Mouse (Mus musculus) forebrain, embryonic 16.5 days (tissue): ENCODE measurements around the gene Stk11. TPM values are rescaled to one million over a fixed set of nuclear protein-coding genes. Genes with fewer than 3 reads are reported as not detected.

ENCODE experiments used
- ATAC-seq: fragments of 200-750 bp; cut with Nextera tagmentation; 2 replicates; pipeline ENCODE4 v1.8.0; 2017; ENCODE audit warnings: mild to moderate bottlenecking, moderate library complexity
- H3K27ac ChIP-seq: fragments of 300-500 bp; sonication (generic); 2 replicates; pipeline ENCODE4 v1.5.1; 2014; ENCODE audit warnings: low read length, control low read depth
- H3K27me3 ChIP-seq: fragments of 300-500 bp; sonication (generic); replicated peaks from 2 replicates; pipeline ENCODE4 v1.6.1; 2014; ENCODE audit warnings: low read length; ENCODE audit not compliant: control insufficient read depth, insufficient read depth
- H3K36me3 ChIP-seq: fragments of 300-500 bp; sonication (generic); 2 replicates; pipeline ENCODE4 v1.6.1; 2014; ENCODE audit not compliant: control insufficient read depth, insufficient read depth
- H3K4me1 ChIP-seq: fragments of 300-500 bp; sonication (generic); replicated peaks from 2 replicates; pipeline ENCODE4 v1.6.1; 2014; ENCODE audit warnings: low read length; ENCODE audit not compliant: control insufficient read depth, insufficient read depth
- H3K4me2 ChIP-seq: fragments of 300-500 bp; sonication (generic); 2 replicates; pipeline ENCODE4 v1.6.1; 2014; ENCODE audit warnings: mild to moderate bottlenecking, low read length, control low read depth
- H3K4me3 ChIP-seq: fragments of 300-500 bp; sonication (generic); replicated peaks from 2 replicates; pipeline ENCODE4 v1.5.1; 2014; ENCODE audit warnings: mild to moderate bottlenecking, low read length, control low read depth
- H3K9ac ChIP-seq: fragments of 300-500 bp; sonication (generic); replicated peaks from 2 replicates; pipeline ENCODE4 v1.6.1; 2014; ENCODE audit warnings: low read depth, low read length, control low read depth
- H3K9me3 ChIP-seq: fragments of 300-500 bp; sonication (generic); 2 replicates; pipeline ENCODE4 v1.6.1; 2016; ENCODE audit warnings: low read length; ENCODE audit not compliant: control insufficient read depth
- WGBS: fragments of 180-500 bp; shearing (Covaris S2); extraction: QIAGEN DNeasy Blood & Tissue Kit; methylation state at CpG from one replicate; pipeline ENCODE4 v1.1.7; 2014; 5-methylcytosine and 5-hydroxymethylcytosine counted together
- polyA plus RNA-seq: library from polyadenylated mRNA; unstranded; fragments of >200 nt; fragmentation: Nextera tagmentation; extraction: Ambion mirVana; gene quantifications from 2 replicates; pipeline ENCODE4 v1.2.1, GENCODE M21; 2015

Gene Stk11
- 18.0 and 19.7 TPM in 2 replicates for polyA plus RNA-seq

DNA sequence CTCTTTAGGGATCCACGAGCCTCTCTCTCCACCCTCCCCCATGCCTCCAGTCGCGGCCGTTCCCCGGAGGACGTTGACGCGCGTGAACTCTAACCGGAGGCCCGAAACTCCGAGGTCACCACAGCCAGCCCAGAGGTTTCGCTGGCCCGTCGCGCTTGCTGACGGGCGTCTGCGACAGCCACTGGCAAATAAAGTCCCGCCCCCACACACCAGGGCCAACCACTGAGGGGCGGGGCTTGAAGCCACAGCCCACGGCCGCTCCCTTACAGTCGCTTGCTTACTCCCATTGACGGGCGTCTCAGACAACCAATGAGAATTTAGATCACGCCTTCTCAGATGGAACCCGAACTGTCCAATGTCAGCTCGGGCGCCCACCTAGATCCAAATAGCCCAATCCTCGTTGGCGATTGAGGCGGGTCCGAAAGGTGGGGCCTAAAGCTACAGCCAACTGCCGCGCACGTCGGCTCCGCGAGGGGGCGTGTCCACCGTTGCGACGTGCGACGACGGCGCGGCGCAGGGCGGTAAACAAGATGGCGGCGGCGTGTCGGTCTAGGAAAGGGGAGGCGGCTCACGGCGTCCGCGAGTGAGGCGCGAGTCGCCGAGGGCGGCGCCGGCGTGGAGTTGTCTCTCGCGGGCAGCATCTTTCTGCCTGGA, at the start of gene Stk11:
Gene Stk11 (plus strand): TSS at position 514 of the 654 bp plus-strand sequence.
- peak; percentile 98 for ATAC-seq
- peaks cover 40% of the 10 kb centered on the region for H3K4me1 ChIP-seq
- WGBS, result under 1% methylated on average over 70 of the region's 70 CpGs
- H3K9me3 ChIP-seq, result no peaks in the 10 kb centered on the region
- peak within 1 kb of the TSS; percentile 84 for H3K9ac ChIP-seq
- H3K4me2 ChIP-seq, result peak within 1 kb of the TSS; percentile 99
- H3K36me3 ChIP-seq, result no peaks in the 10 kb centered on the region
- peak within 1 kb of the TSS; percentile 92 for H3K4me3 ChIP-seq
- peak within 1 kb of the TSS; percentile 73 for H3K27ac ChIP-seq
- H3K27me3 ChIP-seq, result no peaks in the 10 kb centered on the region

DNA sequence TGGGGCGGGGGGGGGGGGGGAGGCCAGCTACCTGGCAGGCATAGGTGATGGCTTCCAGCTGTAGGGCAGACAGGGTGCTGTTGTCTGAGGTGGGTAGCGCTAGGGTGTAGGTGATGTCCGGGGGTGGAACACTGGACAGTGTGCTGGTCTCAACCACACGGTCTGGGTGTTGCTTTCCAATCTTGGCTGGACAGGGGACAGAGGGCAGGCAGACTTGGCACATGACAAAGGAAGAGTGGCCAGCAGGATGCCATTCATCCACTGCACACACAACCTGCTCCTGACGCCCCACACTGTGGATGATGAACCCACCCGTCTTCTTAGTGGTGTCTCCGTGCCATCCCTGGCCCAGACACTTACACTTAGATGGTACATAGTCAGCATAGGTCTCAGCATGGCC, 46.4 kb upstream of the Stk11 start:
- Histone ChIP-seq H3K27me3 (no peaks in the 10 kb centered on the region), H3K4me1 (no peaks in the 10 kb centered on the region), H3K27ac (no peak overlapping the region), H3K36me3 (no peaks in the 10 kb centered on the region), H3K4me2 (no peak overlapping the region), H3K9ac (no peak overlapping the region), H3K4me3 (no peak overlapping the region), H3K9me3 (no peaks in the 10 kb centered on the region)
- no peak for ATAC-seq
- 91% methylated on average over 6 of the region's 7 CpGs for WGBS

DNA sequence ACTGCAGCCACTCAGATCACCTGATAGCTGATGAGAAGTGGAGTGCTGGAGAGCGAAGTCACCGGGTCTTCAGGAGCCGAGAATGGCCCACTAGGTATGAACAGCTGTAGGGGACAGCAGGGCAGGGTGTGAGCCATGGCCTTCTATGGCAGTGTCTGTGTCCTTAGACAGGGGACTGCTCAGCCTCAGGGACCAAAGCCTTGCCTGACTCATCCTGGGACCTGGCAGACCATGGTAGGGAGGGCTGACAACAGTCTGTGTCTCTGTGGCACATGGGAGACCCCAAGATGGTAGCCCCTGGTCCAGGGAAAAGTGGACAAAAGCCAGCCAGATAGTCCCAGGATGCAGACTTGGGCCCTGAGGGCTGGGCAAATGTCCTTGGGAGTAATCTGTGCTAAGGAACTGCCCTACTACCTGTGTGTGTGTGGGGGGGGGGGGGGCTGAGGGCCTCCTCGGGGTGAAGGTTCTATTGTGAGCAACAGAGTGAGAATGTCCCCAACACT, 45.6 kb upstream of the Stk11 start:
- H3K9ac ChIP-seq, result no peak overlapping the region
- no peak overlapping the region for H3K4me3 ChIP-seq
- no peak overlapping the region for H3K27ac ChIP-seq
- H3K9me3 ChIP-seq, result no peaks in the 10 kb centered on the region
- no peaks in the 10 kb centered on the region for H3K4me1 ChIP-seq
- no peaks in the 10 kb centered on the region for H3K36me3 ChIP-seq
- no peak for ATAC-seq
- no peak overlapping the region for H3K4me2 ChIP-seq
- WGBS, result 85% methylated on average over 4 of the region's 4 CpGs
- no peaks in the 10 kb centered on the region for H3K27me3 ChIP-seq

DNA sequence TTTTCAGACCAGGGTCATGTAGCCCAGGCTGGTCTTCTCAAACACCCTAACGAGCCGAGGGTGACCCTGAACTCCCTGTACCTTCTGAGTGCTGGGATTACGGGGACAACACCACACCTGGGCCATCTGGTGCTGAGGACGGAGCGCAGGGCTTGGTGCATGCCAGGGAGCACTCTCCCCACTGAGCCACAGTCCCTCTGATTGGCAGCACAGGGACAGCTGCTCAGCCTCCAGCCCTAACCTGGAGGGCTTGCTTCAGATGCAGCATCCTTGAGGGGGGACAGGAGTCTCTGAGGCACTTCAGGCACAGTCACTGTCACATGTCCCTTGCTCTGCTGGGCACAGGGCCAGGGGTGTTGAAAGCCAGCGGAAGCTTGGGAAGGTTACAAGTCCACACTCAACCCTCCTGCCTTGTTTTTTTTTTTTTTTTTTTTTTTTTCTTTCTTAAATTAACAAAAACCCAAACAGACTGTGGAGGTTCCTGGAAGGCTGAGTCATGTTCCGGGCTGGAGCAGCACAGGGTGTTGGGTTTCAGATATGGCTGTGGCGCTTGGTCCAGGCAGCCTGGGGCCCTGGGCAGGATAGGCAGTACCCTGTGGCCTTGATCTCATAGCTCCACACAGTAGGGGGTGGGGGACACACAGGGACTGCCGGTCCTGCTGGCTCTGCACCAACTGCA, 44.6 kb upstream of the Stk11 start:
- no peak overlapping the region for H3K4me3 ChIP-seq
- no peak overlapping the region for H3K9ac ChIP-seq
- WGBS, result 54% methylated on average over 9 of the region's 9 CpGs
- no peak for ATAC-seq
- no peak overlapping the region for H3K27ac ChIP-seq
- H3K27me3 ChIP-seq, result no peaks in the 10 kb centered on the region
- H3K36me3 ChIP-seq, result no peaks in the 10 kb centered on the region
- no peak overlapping the region for H3K4me2 ChIP-seq
- no peaks in the 10 kb centered on the region for H3K4me1 ChIP-seq
- H3K9me3 ChIP-seq, result no peaks in the 10 kb centered on the region

DNA sequence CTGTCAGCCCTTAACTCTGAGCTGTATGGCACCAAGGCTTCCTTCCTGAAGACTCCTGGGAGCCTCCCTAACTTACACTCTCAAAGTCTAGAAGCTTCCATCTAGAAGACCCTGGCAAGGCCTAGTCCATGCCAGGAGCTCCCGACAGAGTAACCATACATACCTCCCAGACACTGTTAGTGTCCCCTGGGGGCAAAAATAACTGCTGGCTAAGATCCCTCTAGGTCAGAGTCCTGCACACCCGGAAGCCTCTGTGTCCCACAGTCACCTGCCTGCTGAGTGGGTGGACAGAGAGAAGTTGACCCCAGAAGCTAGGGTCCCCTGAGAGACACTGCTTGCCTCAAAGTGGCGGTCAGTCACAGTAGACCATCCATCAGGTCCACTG, 44.1 kb upstream of the Stk11 start:
- ATAC-seq, result no peak
- H3K4me1 ChIP-seq, result no peaks in the 10 kb centered on the region
- H3K9me3 ChIP-seq, result no peaks in the 10 kb centered on the region
- H3K4me2 ChIP-seq, result no peak overlapping the region
- H3K27me3 ChIP-seq, result no peaks in the 10 kb centered on the region
- WGBS, result 84% methylated on average over 3 of the region's 3 CpGs
- H3K9ac ChIP-seq, result no peak overlapping the region
- H3K4me3 ChIP-seq, result no peak overlapping the region
- H3K36me3 ChIP-seq, result no peaks in the 10 kb centered on the region
- H3K27ac ChIP-seq, result no peak overlapping the region

DNA sequence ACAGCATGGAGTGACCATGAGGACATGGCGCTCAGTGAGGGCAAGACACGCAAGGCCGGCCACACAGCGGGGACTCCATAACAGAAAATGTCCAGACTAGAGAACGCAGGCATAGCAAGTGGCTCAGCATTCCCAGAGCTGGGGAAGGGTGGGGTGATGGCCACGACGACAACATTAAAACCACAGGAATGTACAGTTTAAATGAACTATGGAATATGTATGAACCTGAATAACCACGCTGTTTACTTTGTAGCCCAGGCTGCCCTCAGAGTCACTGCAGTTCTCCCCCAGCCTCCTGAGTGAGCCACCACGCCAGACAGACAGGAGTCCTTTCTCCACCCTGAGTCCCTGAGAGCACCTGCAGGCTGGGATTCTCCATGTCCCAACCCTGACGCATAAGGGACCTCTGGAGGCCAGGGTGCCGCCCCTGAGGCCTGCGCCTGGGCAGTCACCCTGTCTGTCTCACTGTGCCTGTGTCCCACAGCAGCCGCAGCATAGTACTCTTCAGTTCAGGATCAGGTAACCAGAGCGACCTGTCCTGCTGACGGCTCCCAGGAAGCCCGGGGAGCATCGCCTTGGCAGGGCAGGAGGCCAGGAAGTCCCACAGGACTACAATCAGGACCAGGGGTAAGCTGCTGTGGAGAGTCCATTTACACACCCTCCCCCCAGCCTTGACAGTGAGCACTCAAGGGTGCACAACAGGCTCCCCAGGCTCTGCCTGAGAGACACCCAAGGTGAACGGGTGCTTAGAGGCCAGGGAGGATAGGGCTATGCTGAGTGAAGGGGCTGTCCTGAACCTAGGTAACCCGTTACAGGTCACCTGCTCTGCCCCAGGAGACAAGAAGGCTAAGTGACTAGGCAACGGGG, 42.7 kb upstream of the Stk11 start:
- Histone ChIP-seq H3K36me3 (no peaks in the 10 kb centered on the region), H3K9me3 (no peaks in the 10 kb centered on the region), H3K4me2 (no peak overlapping the region), H3K4me1 (no peaks in the 10 kb centered on the region), H3K27me3 (no peaks in the 10 kb centered on the region), H3K9ac (no peak overlapping the region), H3K4me3 (no peak overlapping the region), H3K27ac (no peak overlapping the region)
- WGBS, result 85% methylated on average over 20 of the region's 20 CpGs
- no peak for ATAC-seq

DNA sequence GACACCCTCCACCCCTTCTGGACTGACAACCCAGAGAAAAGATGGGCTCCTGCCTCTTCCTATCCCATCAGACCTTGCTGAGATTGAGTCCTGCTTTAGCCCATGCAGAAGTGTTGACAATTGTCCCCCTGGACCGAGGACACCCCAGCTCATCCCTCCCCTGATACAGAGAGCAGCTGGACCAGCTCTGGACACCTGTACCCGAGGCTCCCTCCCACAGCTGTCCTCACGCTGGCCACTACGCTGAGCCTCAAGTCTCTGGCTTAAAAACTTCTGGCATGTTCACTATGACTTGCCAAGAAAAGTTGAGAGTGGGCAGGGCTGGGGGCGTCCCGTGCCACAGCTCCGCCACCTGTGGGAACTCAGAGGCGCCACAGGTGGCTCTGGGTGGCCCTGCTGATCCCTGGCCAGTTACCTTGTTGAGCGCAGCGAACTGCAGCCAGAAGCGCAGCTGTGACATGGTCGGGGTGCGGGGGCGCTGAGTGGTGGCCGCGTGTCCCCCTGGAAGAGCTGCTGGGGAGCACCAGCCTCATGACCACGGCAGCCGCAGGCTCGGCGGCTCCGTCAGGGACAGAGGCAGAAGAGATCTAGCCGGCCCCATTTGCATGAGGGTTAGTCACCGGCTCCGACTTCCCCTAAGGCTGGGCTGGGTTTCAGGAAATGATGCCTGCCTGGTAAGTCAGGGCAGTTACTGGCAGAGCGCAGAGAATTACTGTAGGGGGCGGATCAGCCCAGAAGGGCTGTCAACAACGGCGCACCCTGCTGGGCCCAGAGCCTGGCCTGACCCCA, 40.6 kb upstream of the Stk11 start:
- ATAC-seq, result no peak
- H3K4me1 ChIP-seq, result no peaks in the 10 kb centered on the region
- 23% methylated on average over 28 of the region's 28 CpGs for WGBS
- H3K27ac ChIP-seq, result no peak overlapping the region
- no peaks in the 10 kb centered on the region for H3K9me3 ChIP-seq
- H3K4me2 ChIP-seq, result no peak overlapping the region
- H3K36me3 ChIP-seq, result no peaks in the 10 kb centered on the region
- H3K27me3 ChIP-seq, result no peaks in the 10 kb centered on the region
- no peak overlapping the region for H3K4me3 ChIP-seq
- no peak overlapping the region for H3K9ac ChIP-seq

DNA sequence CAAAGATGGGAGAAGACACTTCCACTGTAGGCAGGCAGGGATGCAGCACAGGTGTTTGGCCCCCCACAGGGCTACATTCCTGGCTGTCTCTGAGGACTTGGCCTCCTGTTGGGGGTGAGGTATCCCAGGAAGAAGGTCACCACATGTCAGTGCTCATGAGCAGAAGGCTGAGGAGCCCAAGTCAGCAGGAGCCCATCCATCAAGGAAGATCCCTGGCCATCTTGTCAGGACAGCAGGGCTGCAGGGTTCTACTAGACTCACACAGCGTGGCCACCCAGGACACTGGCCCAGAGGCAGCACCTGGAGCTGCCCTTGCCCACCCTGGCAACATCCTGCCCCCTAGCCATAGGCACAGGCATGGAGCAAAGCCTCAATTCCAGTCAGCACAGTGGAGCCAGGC, 39.7 kb upstream of the Stk11 start:
- Histone ChIP-seq H3K36me3 (no peaks in the 10 kb centered on the region; the same call in 1 of the 2 replicates), H3K4me2 (no peak overlapping the region), H3K9ac (no peak overlapping the region), H3K27ac (no peak overlapping the region), H3K4me3 (no peak overlapping the region), H3K27me3 (no peaks in the 10 kb centered on the region), H3K4me1 (no peaks in the 10 kb centered on the region), H3K9me3 (no peaks in the 10 kb centered on the region)
- no peak for ATAC-seq
- 53% methylated on average over 1 of the region's 1 CpGs for WGBS
